Mouse (Mus musculus) right cerebral cortex, postnatal 36 days (tissue): ENCODE measurements at regions not wholly inside any gene's neighbourhood (a gene's known extent, or its start where the extent isn't known, plus 50 kb on each side); places are given as distances from the start of the nearest gene placed in this dataset.

Experiments
- DNase-seq, 2 experiments: peaks; one replicate each; pipeline ENCODE4 v3.0.0; 2022; ENCODE audit warnings: low spot score in 2 of 2, mixed read lengths in 1 of 2

GRCm38 (mm10) chr9:93509646-93510045 lies 967.6 kb downstream of the Plod2 start:
- peak in 1 of 2 experiments; percentile 2 for DNase-seq

- DNase-seq: no peak
Measured at GRCm38 (mm10) chr9:93524055-93524454, 982.0 kb downstream of the Plod2 start.

GRCm38 (mm10) chr9:93525132-93525531 lies 983.1 kb downstream of the Plod2 start:
- DNase-seq: no peak

GRCm38 (mm10) chr9:93530646-93531320 lies 988.8 kb downstream of the Plod2 start:
- DNase-seq: no peak
